Mouse (Mus musculus) midbrain, embryonic 15.5 days (tissue): ENCODE measurements at regions not wholly inside any gene's neighbourhood (a gene's known extent, or its start where the extent isn't known, plus 50 kb on each side); places are given as distances from the start of the nearest gene placed in this dataset.

Experiments used
- ATAC-seq: fragments of 200-750 bp; cut with Nextera tagmentation; replicated peaks from 2 replicates; pipeline ENCODE4 v1.8.0; 2017; ENCODE audit warnings: moderate TSS enrichment
- H3K27ac ChIP-seq: fragments of 300-500 bp; sonication (generic); 2 replicates; pipeline ENCODE4 v1.5.1; 2015; ENCODE audit warnings: mild to moderate bottlenecking, inconsistent platforms
- H3K27me3 ChIP-seq: fragments of 300-500 bp; sonication (generic); replicated peaks from 2 replicates; pipeline ENCODE4 v1.6.1; 2015; ENCODE audit warnings: inconsistent platforms
- H3K36me3 ChIP-seq: fragments of 300-500 bp; sonication (generic); replicated peaks from 2 replicates; pipeline ENCODE4 v1.6.1; 2015; ENCODE audit warnings: inconsistent platforms
- H3K4me1 ChIP-seq: fragments of 300-500 bp; sonication (generic); 2 replicates; pipeline ENCODE4 v1.6.1; 2015; ENCODE audit warnings: inconsistent platforms
- H3K4me2 ChIP-seq: fragments of 300-500 bp; sonication (generic); 2 replicates; pipeline ENCODE4 v1.6.1; 2015; ENCODE audit warnings: inconsistent platforms, mild to moderate bottlenecking, moderate library complexity
- H3K4me3 ChIP-seq: fragments of 300-500 bp; sonication (generic); 2 replicates; pipeline ENCODE4 v1.5.1; 2015; ENCODE audit warnings: mild to moderate bottlenecking, inconsistent platforms
- H3K9ac ChIP-seq: fragments of 300-500 bp; sonication (generic); 2 replicates; pipeline ENCODE4 v1.6.1; 2015; ENCODE audit warnings: mild to moderate bottlenecking, inconsistent platforms
- H3K9me3 ChIP-seq: fragments of 300-500 bp; sonication (generic); 2 replicates; pipeline ENCODE4 v1.6.1; 2016; ENCODE audit warnings: inconsistent platforms
- WGBS: fragments of 180-500 bp; shearing (Covaris S2); methylation state at CpG from one replicate; pipeline ENCODE4 v1.1.7; 2015; ENCODE audit warnings: mixed read lengths; 5-methylcytosine and 5-hydroxymethylcytosine counted together

DNA sequence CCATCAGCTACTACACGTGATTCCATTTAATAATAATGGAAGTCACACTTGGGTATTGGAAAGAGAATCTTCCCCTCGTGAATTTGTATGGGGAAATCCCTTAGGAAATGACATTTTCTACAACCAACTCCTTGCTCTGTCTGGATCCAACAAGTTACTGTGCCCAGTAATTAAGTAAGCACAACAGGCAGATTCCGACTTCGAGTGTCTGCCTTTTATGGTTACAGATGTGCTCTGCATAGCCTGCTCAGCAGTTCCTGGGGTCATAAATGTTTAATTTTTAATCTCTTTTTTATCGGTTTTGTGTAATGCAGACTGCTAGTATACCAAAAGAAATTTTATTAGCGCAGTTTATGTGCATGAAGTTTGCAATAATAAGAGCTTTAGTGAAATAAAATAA lies 259.8 kb upstream of the Pitrm1 start:
- H3K4me1 ChIP-seq, result no peaks in the 10 kb centered on the region
- H3K9ac ChIP-seq, result no peak overlapping the region
- H3K27ac ChIP-seq, result no peak overlapping the region
- H3K4me2 ChIP-seq, result no peak overlapping the region
- no peak overlapping the region for H3K4me3 ChIP-seq
- no peaks in the 10 kb centered on the region for H3K9me3 ChIP-seq
- no peak for ATAC-seq
- WGBS, result 69% methylated on average over 6 of the region's 6 CpGs
- no peaks in the 10 kb centered on the region for H3K36me3 ChIP-seq
- H3K27me3 ChIP-seq, result no peaks in the 10 kb centered on the region

DNA sequence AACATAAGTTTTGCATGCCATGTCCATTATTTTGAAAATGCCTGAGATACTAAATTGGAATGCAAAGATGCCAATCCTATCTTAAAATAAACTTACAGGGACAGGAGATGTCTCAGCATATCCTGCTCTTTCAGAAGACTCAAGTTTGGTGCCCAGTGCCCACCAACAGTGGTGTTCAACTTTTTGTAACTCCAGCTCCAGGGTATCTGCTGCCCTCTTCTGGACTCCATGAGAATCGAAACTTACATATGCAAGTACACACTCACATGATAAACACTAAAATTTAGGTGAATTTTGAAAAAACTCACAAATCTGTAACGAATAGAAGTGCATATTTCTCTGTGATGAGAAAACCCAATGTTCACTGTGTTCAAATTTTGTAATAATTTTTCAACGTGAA lies 255.9 kb upstream of the Pitrm1 start:
- H3K4me2 ChIP-seq, result no peak overlapping the region
- 55% methylated on average over 3 of the region's 3 CpGs for WGBS
- ATAC-seq, result no peak
- no peaks in the 10 kb centered on the region for H3K27me3 ChIP-seq
- H3K27ac ChIP-seq, result no peak overlapping the region
- no peaks in the 10 kb centered on the region for H3K9me3 ChIP-seq
- H3K36me3 ChIP-seq, result no peaks in the 10 kb centered on the region
- H3K4me3 ChIP-seq, result no peak overlapping the region
- no peak overlapping the region for H3K9ac ChIP-seq
- H3K4me1 ChIP-seq, result no peaks in the 10 kb centered on the region

DNA sequence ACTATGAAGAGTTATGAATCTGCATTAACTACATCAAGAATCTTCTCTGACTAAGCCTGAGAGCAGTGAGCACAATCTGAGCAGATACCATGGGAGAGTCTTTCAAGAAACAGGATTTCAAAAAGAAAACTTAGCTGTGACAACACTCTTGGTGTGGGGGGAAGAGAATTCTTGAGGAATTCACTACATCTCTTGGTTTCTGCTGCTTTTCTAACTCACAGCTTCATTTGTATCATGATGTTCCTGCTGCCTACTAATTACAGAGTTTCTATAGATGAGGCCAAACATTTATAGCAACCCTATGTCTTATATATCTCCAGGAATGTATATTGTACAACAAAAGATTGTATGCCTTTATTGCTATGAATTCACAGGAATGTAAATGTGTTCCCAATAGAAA lies 242.2 kb upstream of the Pitrm1 start:
- no peak overlapping the region for H3K27ac ChIP-seq
- ATAC-seq, result no peak
- H3K9me3 ChIP-seq, result no peaks in the 10 kb centered on the region
- H3K27me3 ChIP-seq, result no peaks in the 10 kb centered on the region
- no peak overlapping the region for H3K4me3 ChIP-seq
- H3K36me3 ChIP-seq, result no peaks in the 10 kb centered on the region
- H3K4me2 ChIP-seq, result no peak overlapping the region
- no peaks in the 10 kb centered on the region for H3K4me1 ChIP-seq
- no peak overlapping the region for H3K9ac ChIP-seq

DNA sequence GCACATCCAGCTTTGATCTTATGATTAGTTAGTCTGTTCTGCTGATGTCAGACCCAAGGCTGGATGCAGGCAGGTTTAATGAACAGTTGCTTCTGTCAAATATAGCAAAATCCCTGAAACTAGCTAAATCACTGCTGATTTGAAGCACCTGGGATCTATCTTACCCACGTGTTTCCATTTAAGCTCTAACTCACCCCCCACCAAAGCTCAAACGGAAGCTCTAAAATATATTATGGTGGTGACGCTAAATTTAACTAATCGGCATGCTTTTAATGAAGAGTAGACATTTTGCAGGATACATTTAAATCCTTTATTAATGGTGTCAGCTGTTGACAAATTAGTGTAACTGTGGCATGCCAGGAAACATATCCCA lies 241.3 kb upstream of the Pitrm1 start:
- H3K4me2 ChIP-seq, result no peak overlapping the region
- no peaks in the 10 kb centered on the region for H3K9me3 ChIP-seq
- H3K4me3 ChIP-seq, result no peak overlapping the region
- no peak for ATAC-seq
- H3K4me1 ChIP-seq, result no peaks in the 10 kb centered on the region
- WGBS, result 78% methylated on average over 4 of the region's 4 CpGs
- H3K9ac ChIP-seq, result no peak overlapping the region
- no peaks in the 10 kb centered on the region for H3K27me3 ChIP-seq
- H3K27ac ChIP-seq, result no peak overlapping the region
- H3K36me3 ChIP-seq, result no peaks in the 10 kb centered on the region

DNA sequence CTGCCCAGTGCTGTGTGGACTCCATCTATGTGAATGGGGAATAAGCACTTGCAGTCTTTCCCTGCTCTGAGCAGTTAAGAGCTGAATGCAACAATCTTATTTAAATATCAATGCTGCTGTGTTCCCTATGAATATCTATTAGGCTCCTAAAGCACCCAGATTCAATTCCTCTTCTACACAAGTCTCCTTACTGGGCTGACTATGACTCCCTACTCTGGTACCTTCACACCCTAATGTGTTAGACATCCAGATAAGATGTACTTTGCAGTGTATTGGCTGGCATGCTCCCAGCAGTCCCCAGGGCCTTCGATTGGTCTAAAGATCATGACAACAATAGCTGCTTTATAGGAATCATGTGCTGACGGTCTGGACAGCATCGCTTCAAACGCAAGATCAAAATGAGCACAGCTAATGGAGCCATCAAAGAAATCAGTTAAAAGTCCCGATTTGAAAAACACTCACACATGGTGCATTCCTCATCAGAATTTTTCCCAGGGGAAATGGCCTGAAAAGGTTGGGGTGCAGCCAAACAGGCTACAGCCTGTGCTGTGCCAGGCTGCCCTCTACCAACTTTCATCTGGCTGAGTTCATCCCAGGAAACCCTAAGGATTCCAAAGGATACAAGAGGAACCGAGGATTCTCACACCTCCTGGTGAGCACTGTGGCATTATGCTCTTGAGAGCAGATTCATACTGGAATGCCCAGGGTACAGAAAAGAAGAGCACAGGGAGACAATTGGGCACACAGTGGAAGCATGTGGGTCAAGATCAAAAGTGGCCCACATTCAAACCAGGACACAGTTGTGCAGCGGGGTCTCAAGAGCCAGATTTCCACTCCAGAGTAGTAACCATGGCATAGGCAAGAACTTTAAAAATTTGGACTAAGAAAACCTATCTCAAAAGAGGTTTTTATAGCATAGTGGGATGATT lies 240.7 kb upstream of the Pitrm1 start:
- Histone ChIP-seq H3K9ac (no peak overlapping the region), H3K27me3 (no peaks in the 10 kb centered on the region), H3K36me3 (no peaks in the 10 kb centered on the region), H3K9me3 (no peaks in the 10 kb centered on the region), H3K27ac (no peak overlapping the region), H3K4me1 (no peaks in the 10 kb centered on the region), H3K4me3 (no peak overlapping the region), H3K4me2 (no peak overlapping the region)
- peak; percentile 87 for ATAC-seq
- WGBS, result 35% methylated on average over 7 of the region's 7 CpGs

DNA sequence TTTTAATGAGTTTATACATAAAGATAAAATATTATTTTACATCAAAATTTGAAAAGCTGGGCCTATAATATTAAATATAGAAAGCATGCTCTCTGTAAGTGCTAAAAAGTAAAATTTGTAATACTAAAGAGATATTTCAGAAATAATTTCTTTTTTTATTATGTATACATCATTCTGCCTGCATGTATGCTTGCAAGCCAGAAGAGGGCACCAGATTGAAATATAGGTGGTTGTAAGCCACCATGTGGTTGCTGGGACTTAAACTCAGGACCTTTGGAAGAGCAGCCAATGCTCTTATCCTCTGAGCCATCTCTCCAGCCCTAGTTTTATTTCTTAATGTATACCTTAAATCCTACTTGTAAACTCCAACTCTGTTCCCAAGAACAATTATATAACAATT lies 231.7 kb upstream of the Pitrm1 start:
- no peak overlapping the region for H3K4me3 ChIP-seq
- no peaks in the 10 kb centered on the region for H3K4me1 ChIP-seq
- H3K4me2 ChIP-seq, result no peak overlapping the region
- H3K9me3 ChIP-seq, result no peaks in the 10 kb centered on the region
- no peaks in the 10 kb centered on the region for H3K27me3 ChIP-seq
- ATAC-seq, result no peak
- no peak overlapping the region for H3K27ac ChIP-seq
- no peaks in the 10 kb centered on the region for H3K36me3 ChIP-seq
- H3K9ac ChIP-seq, result no peak overlapping the region

DNA sequence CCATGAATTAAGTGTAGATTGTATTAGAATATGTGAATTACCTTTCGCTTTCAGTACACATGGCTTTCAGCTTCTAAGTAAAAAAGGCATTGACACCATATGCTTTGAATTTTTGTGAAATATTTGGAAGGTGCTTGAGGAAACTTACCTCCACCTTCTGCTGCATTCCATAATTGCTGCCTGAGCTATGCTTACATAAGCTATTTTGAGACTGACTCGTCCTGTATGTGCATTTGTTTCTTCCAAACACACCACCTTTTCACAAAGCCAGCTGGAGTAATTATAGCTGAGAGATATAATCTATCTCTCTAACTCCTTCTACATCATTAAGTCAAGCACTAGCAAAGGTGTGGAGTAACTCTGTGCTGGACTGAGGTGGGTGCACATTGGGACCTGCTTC lies 224.0 kb upstream of the Pitrm1 start:
- H3K27ac ChIP-seq, result no peak overlapping the region
- H3K9ac ChIP-seq, result no peak overlapping the region
- no peaks in the 10 kb centered on the region for H3K36me3 ChIP-seq
- H3K4me2 ChIP-seq, result no peak overlapping the region
- no peaks in the 10 kb centered on the region for H3K9me3 ChIP-seq
- no peaks in the 10 kb centered on the region for H3K4me1 ChIP-seq
- 87% methylated on average over 2 of the region's 2 CpGs for WGBS
- H3K4me3 ChIP-seq, result no peak overlapping the region
- ATAC-seq, result no peak
- no peaks in the 10 kb centered on the region for H3K27me3 ChIP-seq

DNA sequence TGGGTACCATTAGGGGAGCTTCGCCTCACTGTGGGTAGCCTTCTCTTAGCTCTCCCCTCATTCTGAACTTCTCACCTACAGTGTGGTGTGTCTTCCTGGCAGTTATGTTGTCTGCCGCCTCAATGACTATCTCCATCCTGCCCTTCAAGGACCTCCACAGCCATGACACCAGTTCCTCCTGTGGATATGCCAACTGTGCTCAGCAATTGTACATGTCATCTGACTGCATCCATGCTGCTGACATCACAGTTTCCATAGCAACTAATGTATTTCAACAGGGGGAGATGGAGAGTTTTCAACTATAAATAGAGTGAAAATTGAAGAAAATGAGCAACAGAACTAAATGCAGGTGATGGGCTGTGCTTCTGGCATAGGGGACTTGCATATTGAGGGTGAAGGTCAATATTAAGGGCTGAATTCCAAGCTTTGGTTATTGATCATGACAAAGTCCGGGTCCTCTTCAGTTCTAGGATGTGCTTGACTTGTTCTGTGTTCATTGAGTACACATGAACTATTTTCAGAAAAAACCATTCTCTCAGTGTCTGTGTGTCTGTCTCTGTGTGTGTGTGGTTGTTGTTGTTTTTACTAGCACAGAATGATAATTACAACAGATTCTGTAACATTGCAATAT lies 217.5 kb upstream of the Pitrm1 start:
- Histone ChIP-seq H3K4me3 (no peak overlapping the region), H3K36me3 (no peaks in the 10 kb centered on the region), H3K4me1 (0 out of 2 replicates have a peak, but pooled peaks cover 2% of the 10 kb centered on the region), H3K9ac (no peak overlapping the region), H3K4me2 (no peak overlapping the region), H3K27me3 (no peaks in the 10 kb centered on the region), H3K9me3 (no peaks in the 10 kb centered on the region), H3K27ac (no peak overlapping the region)
- ATAC-seq, result no peak; the same call in 1 of the 2 replicates
- WGBS, result 93% methylated on average over 3 of the region's 3 CpGs

DNA sequence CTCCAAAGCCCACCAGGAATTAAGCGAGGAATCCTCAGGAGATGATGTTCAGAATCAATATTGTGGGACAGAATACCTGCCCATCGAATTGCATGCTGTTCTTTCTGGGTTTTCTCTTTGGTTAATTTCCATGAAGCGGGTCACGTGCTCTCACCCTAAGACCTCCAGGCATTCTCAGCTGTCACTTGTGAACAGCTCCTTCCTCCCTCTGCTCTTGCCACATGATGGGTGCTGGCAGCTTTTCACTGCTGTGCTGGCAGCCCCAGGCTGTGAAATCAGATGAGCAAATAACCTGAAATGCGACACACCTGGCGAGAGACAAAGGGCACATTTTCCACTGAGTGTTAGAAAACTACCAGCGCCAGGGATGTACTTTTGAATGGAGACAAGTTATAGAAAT lies 207.8 kb upstream of the Pitrm1 start:
- Histone ChIP-seq H3K36me3 (no peaks in the 10 kb centered on the region), H3K9me3 (no peaks in the 10 kb centered on the region), H3K27me3 (no peaks in the 10 kb centered on the region), H3K27ac (no peak overlapping the region), H3K9ac (no peak overlapping the region), H3K4me2 (no peak overlapping the region), H3K4me1 (0 out of 2 replicates have a peak, but pooled peaks cover 3% of the 10 kb centered on the region), H3K4me3 (no peak overlapping the region)
- WGBS, result 79% methylated on average over 7 of the region's 7 CpGs
- ATAC-seq, result peak; percentile 66; the same call in 1 of the 2 replicates

DNA sequence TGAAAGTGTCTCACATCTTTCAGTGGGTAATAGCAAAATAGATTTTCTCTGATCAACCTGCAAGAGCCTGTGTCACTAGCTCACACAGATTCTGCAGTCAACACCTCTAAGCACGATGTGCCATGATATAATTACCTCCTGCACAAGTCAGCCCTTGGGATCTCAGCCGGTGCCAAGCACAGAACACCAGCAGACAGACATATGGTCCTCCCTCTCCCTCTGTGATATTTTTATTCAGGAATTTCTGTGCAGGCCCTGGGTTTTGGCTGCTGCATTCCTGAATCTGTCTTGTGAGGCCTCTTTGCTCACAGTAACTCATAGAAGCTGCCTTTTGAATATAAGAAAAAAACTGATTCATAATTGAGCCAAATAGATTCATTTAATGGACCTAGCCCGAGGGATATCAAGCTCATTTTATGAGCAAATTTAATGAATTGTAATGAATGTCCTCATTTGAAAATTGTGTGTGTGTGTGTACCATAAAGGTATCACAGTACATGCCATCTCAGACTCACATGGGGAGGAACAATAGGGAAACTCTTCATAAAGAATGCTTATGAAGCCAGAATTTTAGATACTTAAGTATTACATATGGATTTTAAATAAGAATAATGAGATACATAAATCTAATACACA lies 206.7 kb upstream of the Pitrm1 start:
- Histone ChIP-seq H3K9me3 (no peaks in the 10 kb centered on the region), H3K27ac (no peak overlapping the region), H3K9ac (no peak overlapping the region), H3K27me3 (no peaks in the 10 kb centered on the region), H3K4me1 (0 out of 2 replicates have a peak, but pooled peaks cover 3% of the 10 kb centered on the region), H3K4me3 (no peak overlapping the region), H3K36me3 (no peaks in the 10 kb centered on the region), H3K4me2 (no peak overlapping the region)
- 61% methylated on average over 3 of the region's 3 CpGs for WGBS
- peak; percentile 73 for ATAC-seq

DNA sequence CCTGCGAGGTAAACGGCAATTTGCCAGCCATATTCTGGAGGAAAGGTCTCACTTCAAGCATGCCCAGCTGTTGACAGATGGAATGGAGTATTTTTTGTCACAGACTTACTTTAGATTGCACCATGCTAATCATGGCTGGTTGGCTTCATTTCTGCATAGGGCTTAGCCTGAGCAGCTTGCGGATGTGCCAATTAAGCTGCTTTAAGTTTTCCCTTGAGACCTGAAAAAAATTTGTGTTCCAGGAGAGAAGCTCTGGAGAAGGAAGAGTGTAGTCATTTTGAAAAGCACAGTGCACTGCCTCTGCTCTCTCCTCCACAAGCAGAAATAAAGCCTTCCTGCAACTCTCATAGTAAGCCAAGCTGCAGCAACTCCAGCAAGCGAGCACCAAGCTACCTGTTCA lies 182.8 kb upstream of the Pitrm1 start:
- Histone ChIP-seq H3K4me2 (no peak overlapping the region), H3K36me3 (no peaks in the 10 kb centered on the region), H3K27ac (no peak overlapping the region), H3K4me3 (no peak overlapping the region), H3K9ac (no peak overlapping the region), H3K27me3 (no peaks in the 10 kb centered on the region), H3K4me1 (no peaks in the 10 kb centered on the region), H3K9me3 (no peaks in the 10 kb centered on the region)
- ATAC-seq, result no peak; the same call in 1 of the 2 replicates
- WGBS, result 78% methylated on average over 4 of the region's 4 CpGs

DNA sequence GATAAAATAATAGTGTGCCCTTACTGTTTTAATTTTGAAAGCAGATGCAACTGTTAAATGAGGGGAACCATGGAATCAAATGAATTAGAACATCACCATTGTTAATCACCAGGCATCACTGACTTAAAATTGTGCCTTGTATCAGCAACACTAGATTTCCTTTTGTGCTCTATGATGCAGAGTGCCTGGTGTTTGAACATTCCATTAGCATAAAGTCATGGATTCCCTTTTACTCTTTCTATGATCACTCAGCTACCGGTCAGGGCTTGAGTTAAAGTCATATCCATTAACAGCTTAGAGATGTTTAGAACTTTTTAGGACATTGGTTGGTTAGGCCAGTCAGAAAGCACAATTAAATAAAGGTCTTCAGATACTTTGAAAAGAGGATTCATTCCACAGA lies 180.3 kb upstream of the Pitrm1 start:
- H3K9me3 ChIP-seq, result no peaks in the 10 kb centered on the region
- no peaks in the 10 kb centered on the region for H3K4me1 ChIP-seq
- WGBS, result 86% methylated on average over 1 of the region's 1 CpGs
- H3K4me2 ChIP-seq, result no peak overlapping the region
- no peak overlapping the region for H3K4me3 ChIP-seq
- no peaks in the 10 kb centered on the region for H3K36me3 ChIP-seq
- H3K27me3 ChIP-seq, result no peaks in the 10 kb centered on the region
- H3K27ac ChIP-seq, result no peak overlapping the region
- ATAC-seq, result no peak
- no peak overlapping the region for H3K9ac ChIP-seq
